In the genomic region with DNA sequence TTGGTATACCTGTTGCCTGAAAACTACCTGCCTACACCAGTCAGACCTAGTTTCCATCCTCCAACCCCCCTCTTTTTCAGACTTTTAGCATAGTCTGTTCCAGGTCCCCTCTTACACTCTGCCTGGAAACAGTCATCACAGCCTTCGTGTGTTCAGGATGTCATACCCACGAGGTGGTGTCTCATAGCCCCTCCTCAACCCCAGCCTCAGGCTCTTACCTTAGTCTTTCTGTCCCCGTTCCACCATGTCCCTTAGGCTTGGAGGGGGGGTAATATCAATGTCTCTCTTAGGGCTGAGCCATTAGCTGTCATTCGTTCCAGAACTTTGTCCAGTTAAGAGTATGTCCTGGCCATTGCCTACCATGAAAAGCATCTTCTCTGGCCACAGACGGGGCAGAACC, we compare ENCODE assay signal across 10 mouse cellular contexts. TPM values are rescaled to one million over a fixed set of nuclear protein-coding genes. Genes with fewer than 3 reads are reported as not detected.
DNase-seq lines count a peak whose midpoint lies in the region; ATAC-seq lines count a peak whose summit lies in the region.
"Had no signal": no experiment of that assay in that cellular context is flagged by ENCODE, and none has a peak within 500 bp of the region (broad histone marks: within the 10 kb centered on the region; RNA-seq: fewer than 3 reads in every experiment).

No protein-coding gene starts in this region.

- H3K4me2 ChIP-seq in embryonic facial prominence, embryonic 11.5 days (ENCODE audit: low read depth, low read length), result no peak overlapping the region
- no peak overlapping the region; the same call in 1 of the 2 replicates for H3K4me2 ChIP-seq in neural tube, embryonic 11.5 days (ENCODE audit: low read depth)

- DNase-seq in embryonic facial prominence, embryonic 11.5 days (ENCODE audit: low spot score), result no peak
- DNase-seq in embryonic facial prominence, embryonic 10.5 days (ENCODE audit: low spot score), result no peak
- DNase-seq in neural tube, embryonic 11.5 days (ENCODE audit: low spot score), result no peak
- DNase-seq in neural tube, embryonic 10.5 days (ENCODE audit: extremely low spot score, low spot score), result no peak
- no peak for DNase-seq in thymus, postnatal 10 days (ENCODE audit: low spot score in 2 of 2)
- DNase-seq in thymus, postnatal 0 days (ENCODE audit: low spot score), result no peak
- DNase-seq in embryo, embryonic 10 days (ENCODE audit: low spot score), result no peak

- 31% methylated on average over 5 of the region's 5 CpGs for WGBS in embryonic facial prominence, embryonic 11.5 days
- 35% methylated on average over 5 of the region's 5 CpGs for WGBS in embryonic facial prominence, embryonic 10.5 days
- 37% methylated on average over 5 of the region's 5 CpGs for WGBS in neural tube, embryonic 11.5 days

- no peak overlapping the region for H3K9ac ChIP-seq in embryonic facial prominence, embryonic 11.5 days (replicated peaks; ENCODE audit: low read length)
- H3K9ac ChIP-seq in neural tube, embryonic 11.5 days (ENCODE audit: low read length), result no peak overlapping the region

- peak; percentile 12; the same call in 1 of the 2 replicates for ATAC-seq in embryonic facial prominence, embryonic 11.5 days (replicated peaks; ENCODE audit: insufficient number of reproducible peaks, low FRiP score, low TSS enrichment, low read depth)
- 0 out of 2 replicates have a peak, but pooled peaks have one; percentile 23 for ATAC-seq in neural tube, embryonic 11.5 days (ENCODE audit: insufficient read depth, low FRiP score, low TSS enrichment)
- peak; percentile 13; the same call in 1 of the 2 replicates for ATAC-seq in megakaryocyte-erythroid progenitor cell, adult 5-6 weeks (replicated peaks; ENCODE audit: low FRiP score, low TSS enrichment, poor library complexity, severe bottlenecking)

- no peak overlapping the region for H3K27ac ChIP-seq in embryonic facial prominence, embryonic 11.5 days (replicated peaks; ENCODE audit: low read depth, low read length)
- H3K27ac ChIP-seq in embryonic facial prominence, embryonic 10.5 days (replicated peaks), result no peak overlapping the region
- H3K27ac ChIP-seq in neural tube, embryonic 11.5 days (ENCODE audit: low read depth, low read length), result no peak overlapping the region

- H3K4me3 ChIP-seq in embryonic facial prominence, embryonic 11.5 days (ENCODE audit: low read depth, low read length), result no peak overlapping the region
- no peak overlapping the region for H3K4me3 ChIP-seq in embryonic facial prominence, embryonic 10.5 days
- H3K4me3 ChIP-seq in neural tube, embryonic 11.5 days (ENCODE audit: low read depth, low read length), result no peak overlapping the region

- H3K9me3 ChIP-seq in embryonic facial prominence, embryonic 11.5 days (replicated peaks; ENCODE audit: control insufficient read depth, low read length), result no peaks in the 10 kb centered on the region
- no peaks in the 10 kb centered on the region for H3K9me3 ChIP-seq in embryonic facial prominence, embryonic 10.5 days
- no peaks in the 10 kb centered on the region for H3K9me3 ChIP-seq in neural tube, embryonic 11.5 days (ENCODE audit: control insufficient read depth, low read length)

- no peaks in the 10 kb centered on the region for H3K4me1 ChIP-seq in embryonic facial prominence, embryonic 11.5 days (ENCODE audit: control insufficient read depth, insufficient read depth, low read length)
- peaks cover 3% of the 10 kb centered on the region; the same call in 1 of the 2 replicates for H3K4me1 ChIP-seq in embryonic facial prominence, embryonic 10.5 days
- H3K4me1 ChIP-seq in neural tube, embryonic 11.5 days (ENCODE audit: control insufficient read depth, insufficient read depth, low read length), result 0 out of 2 replicates have a peak, but pooled peaks cover 4% of the 10 kb centered on the region

- no peaks in the 10 kb centered on the region for H3K36me3 ChIP-seq in embryonic facial prominence, embryonic 11.5 days (replicated peaks; ENCODE audit: control insufficient read depth, insufficient read depth, low read depth, low read length)
- no peaks in the 10 kb centered on the region for H3K36me3 ChIP-seq in embryonic facial prominence, embryonic 10.5 days (replicated peaks)
- H3K36me3 ChIP-seq in neural tube, embryonic 11.5 days (ENCODE audit: control insufficient read depth, insufficient read depth, low read length), result no peaks in the 10 kb centered on the region

- H3K27me3 ChIP-seq in embryonic facial prominence, embryonic 11.5 days (ENCODE audit: control insufficient read depth, insufficient read depth, low read length), result no peaks in the 10 kb centered on the region
- H3K27me3 ChIP-seq in embryonic facial prominence, embryonic 10.5 days (replicated peaks; ENCODE audit: low read depth, poor library complexity, severe bottlenecking), result peaks cover 8% of the 10 kb centered on the region; the same call in 1 of the 2 replicates
- H3K27me3 ChIP-seq in neural tube, embryonic 11.5 days (ENCODE audit: control insufficient read depth, insufficient read depth, low read length), result no peaks in the 10 kb centered on the region

RNA-seq across cellular contexts. Expression of a gene that starts 9.0 kb away (rescaled TPM):
- polyA plus RNA-seq in embryonic facial prominence, embryonic 11.5 days (2014; fragmentation: Nextera tagmentation; extraction: Ambion mirVana), result 0.20 and 0.26 TPM in 2 replicates
- polyA plus RNA-seq in embryonic facial prominence, embryonic 10.5 days (2016; fragmentation: Nextera tagmentation; extraction: Ambion mirVana), result 0.31 and 0.69 TPM in 2 replicates
- polyA plus RNA-seq in neural tube, embryonic 11.5 days (2014; fragmentation: Nextera tagmentation; extraction: Ambion mirVana), result 0.93 TPM in 1 of 2 replicates, not detected in the other
- total RNA-seq in megakaryocyte-erythroid progenitor cell, adult 5-6 weeks (2014; fragmentation: Nextera tagmentation), result 6.2 and 15.1 TPM in 2 replicates
- 0.75 and 5.8 TPM in 2 replicates for total RNA-seq in megakaryocyte-erythroid progenitor cell, adult 5-6 weeks (2017)
- 55.0 and 57.1 TPM in 2 replicates for polyA plus RNA-seq in thymus, postnatal 0 days (2015; fragmentation: Nextera tagmentation; extraction: Ambion mirVana)

RNA-seq across cellular contexts. Expression of a gene that starts 18.2 kb away (rescaled TPM):
- polyA plus RNA-seq in embryonic facial prominence, embryonic 11.5 days (2014; fragmentation: Nextera tagmentation; extraction: Ambion mirVana), result 9.4 and 9.7 TPM in 2 replicates
- 4.2 and 4.8 TPM in 2 replicates for polyA plus RNA-seq in embryonic facial prominence, embryonic 10.5 days (2016; fragmentation: Nextera tagmentation; extraction: Ambion mirVana)
- 9.2 and 10.3 TPM in 2 replicates for polyA plus RNA-seq in neural tube, embryonic 11.5 days (2014; fragmentation: Nextera tagmentation; extraction: Ambion mirVana)
- total RNA-seq in megakaryocyte-erythroid progenitor cell, adult 5-6 weeks (2014; fragmentation: Nextera tagmentation), result 26.4 and 41.6 TPM in 2 replicates
- 35.0 and 36.7 TPM in 2 replicates for total RNA-seq in megakaryocyte-erythroid progenitor cell, adult 5-6 weeks (2017)
- polyA plus RNA-seq in thymus, postnatal 0 days (2015; fragmentation: Nextera tagmentation; extraction: Ambion mirVana), result 113 and 114 TPM in 2 replicates

RNA-seq across cellular contexts. Expression of a gene that starts 21.2 kb away (rescaled TPM):
- 95.9 and 114 TPM in 2 replicates for polyA plus RNA-seq in embryonic facial prominence, embryonic 11.5 days (2014; fragmentation: Nextera tagmentation; extraction: Ambion mirVana)
- polyA plus RNA-seq in embryonic facial prominence, embryonic 10.5 days (2016; fragmentation: Nextera tagmentation; extraction: Ambion mirVana), result 141 and 144 TPM in 2 replicates
- 116 and 133 TPM in 2 replicates for polyA plus RNA-seq in neural tube, embryonic 11.5 days (2014; fragmentation: Nextera tagmentation; extraction: Ambion mirVana)
- 173 and 198 TPM in 2 replicates for total RNA-seq in megakaryocyte-erythroid progenitor cell, adult 5-6 weeks (2014; fragmentation: Nextera tagmentation)
- total RNA-seq in megakaryocyte-erythroid progenitor cell, adult 5-6 weeks (2017), result 312 and 511 TPM in 2 replicates
- polyA plus RNA-seq in thymus, postnatal 0 days (2015; fragmentation: Nextera tagmentation; extraction: Ambion mirVana), result 98.3 and 107 TPM in 2 replicates

RNA-seq across cellular contexts. Expression of a gene that starts 41.9 kb away (rescaled TPM):
- polyA plus RNA-seq in embryonic facial prominence, embryonic 11.5 days (2014; fragmentation: Nextera tagmentation; extraction: Ambion mirVana), result not detected in 2 replicates
- polyA plus RNA-seq in embryonic facial prominence, embryonic 10.5 days (2016; fragmentation: Nextera tagmentation; extraction: Ambion mirVana), result 0.17 and 0.28 TPM in 2 replicates
- polyA plus RNA-seq in neural tube, embryonic 11.5 days (2014; fragmentation: Nextera tagmentation; extraction: Ambion mirVana), result not detected in 2 replicates
- 0.81 and 2.9 TPM in 2 replicates for total RNA-seq in megakaryocyte-erythroid progenitor cell, adult 5-6 weeks (2014; fragmentation: Nextera tagmentation)
- not detected in 2 replicates for total RNA-seq in megakaryocyte-erythroid progenitor cell, adult 5-6 weeks (2017)
- 57.8 and 62.9 TPM in 2 replicates for polyA plus RNA-seq in thymus, postnatal 0 days (2015; fragmentation: Nextera tagmentation; extraction: Ambion mirVana)
- total RNA-seq: layer of hippocampus, postnatal 10 days had no signal

RNA-seq across cellular contexts. Expression of a gene that starts 51.7 kb away (rescaled TPM):
- polyA plus RNA-seq in embryonic facial prominence, embryonic 11.5 days (2014; fragmentation: Nextera tagmentation; extraction: Ambion mirVana), result 1.3 and 1.4 TPM in 2 replicates
- 0.52 and 0.55 TPM in 2 replicates for polyA plus RNA-seq in embryonic facial prominence, embryonic 10.5 days (2016; fragmentation: Nextera tagmentation; extraction: Ambion mirVana)
- polyA plus RNA-seq in neural tube, embryonic 11.5 days (2014; fragmentation: Nextera tagmentation; extraction: Ambion mirVana), result not detected in 2 replicates
- 3.8 and 9.1 TPM in 2 replicates for total RNA-seq in megakaryocyte-erythroid progenitor cell, adult 5-6 weeks (2014; fragmentation: Nextera tagmentation)
- 10.1 and 22.9 TPM in 2 replicates for total RNA-seq in megakaryocyte-erythroid progenitor cell, adult 5-6 weeks (2017)
- polyA plus RNA-seq in thymus, postnatal 0 days (2015; fragmentation: Nextera tagmentation; extraction: Ambion mirVana), result 39.8 and 42.2 TPM in 2 replicates
- total RNA-seq: MEL had no signal

Comparison
In these comparisons a context has a peak if more than half of its experiments do, and no peak if none do; other contexts are left out.
1. RNA of a gene that starts 9.0 kb away (polyA plus RNA-seq): 55.0 to 57.1 TPM in thymus, postnatal 0 days; 0.93 TPM in neural tube, embryonic 11.5 days, 0.31 to 0.69 TPM in embryonic facial prominence, embryonic 10.5 days and 0.20 to 0.26 TPM in embryonic facial prominence, embryonic 11.5 days; every median in the first group is over 10 times any median in the second.
2. RNA of a gene that starts 18.2 kb away (polyA plus RNA-seq): 113 to 114 TPM in thymus, postnatal 0 days; 9.2 to 10.3 TPM in neural tube, embryonic 11.5 days, 9.4 to 9.7 TPM in embryonic facial prominence, embryonic 11.5 days and 4.2 to 4.8 TPM in embryonic facial prominence, embryonic 10.5 days; every median in the first group is over 10 times any median in the second.
3. Peak in every context shown above with its lines, with median percentiles within 50 percentile points of each other: ATAC-seq.